Mouse (Mus musculus) thymus, postnatal 4 days (tissue): ENCODE results near the gene Abcb5.
"Not testable (repeated sequence)": the region's sequence is repeated elsewhere in the genome, so short reads cannot be mapped to it uniquely, and the experiment has no call there.

Experiments used
- DNase-seq: peaks from one replicate; pipeline ENCODE4 v3.0.0; 2021

Abcb5 gene

DNA sequence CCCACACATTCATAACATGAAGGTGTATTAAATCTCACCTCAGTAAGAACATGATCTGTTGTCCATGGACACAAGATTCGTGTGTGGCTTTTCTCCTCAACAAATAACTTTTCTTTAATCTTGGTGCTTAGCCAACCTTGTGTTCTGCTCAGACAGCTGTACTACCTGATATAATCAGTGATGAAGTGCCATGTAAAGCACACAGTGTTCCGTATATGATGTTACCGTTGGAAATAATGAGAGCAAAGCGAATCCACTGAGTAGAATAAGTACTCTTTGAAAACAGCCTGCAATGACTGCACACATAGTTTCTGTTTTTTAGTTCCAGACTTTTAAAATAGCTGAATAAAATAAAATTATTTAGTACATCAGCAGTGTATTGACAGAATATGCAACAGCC, at the start of gene Abcb5:
Gene Abcb5, minus strand, starts transcription at position 101 of the 400 bp plus-strand sequence.
- no peak for DNase-seq

DNA sequence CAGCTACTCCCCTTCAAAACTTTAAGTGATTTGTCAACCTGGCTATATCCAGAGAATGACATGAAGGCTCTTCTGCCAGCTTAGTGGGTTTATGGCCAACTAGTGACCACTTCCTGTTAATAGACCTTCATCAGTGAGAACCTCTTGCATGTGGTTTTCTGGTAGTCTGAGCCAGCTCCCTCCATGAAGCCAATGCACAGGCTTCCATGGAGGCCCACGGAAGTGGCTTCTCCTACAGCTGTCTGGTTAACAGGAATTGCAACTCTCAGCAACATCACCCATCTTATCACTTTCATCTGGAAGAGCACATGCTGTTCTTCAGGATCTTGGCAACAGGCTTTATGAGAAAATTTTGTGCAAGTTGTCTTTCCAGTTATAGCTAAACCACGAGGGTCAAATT, 33.0 kb upstream of the Abcb5 start:
- DNase-seq: no peak

DNA sequence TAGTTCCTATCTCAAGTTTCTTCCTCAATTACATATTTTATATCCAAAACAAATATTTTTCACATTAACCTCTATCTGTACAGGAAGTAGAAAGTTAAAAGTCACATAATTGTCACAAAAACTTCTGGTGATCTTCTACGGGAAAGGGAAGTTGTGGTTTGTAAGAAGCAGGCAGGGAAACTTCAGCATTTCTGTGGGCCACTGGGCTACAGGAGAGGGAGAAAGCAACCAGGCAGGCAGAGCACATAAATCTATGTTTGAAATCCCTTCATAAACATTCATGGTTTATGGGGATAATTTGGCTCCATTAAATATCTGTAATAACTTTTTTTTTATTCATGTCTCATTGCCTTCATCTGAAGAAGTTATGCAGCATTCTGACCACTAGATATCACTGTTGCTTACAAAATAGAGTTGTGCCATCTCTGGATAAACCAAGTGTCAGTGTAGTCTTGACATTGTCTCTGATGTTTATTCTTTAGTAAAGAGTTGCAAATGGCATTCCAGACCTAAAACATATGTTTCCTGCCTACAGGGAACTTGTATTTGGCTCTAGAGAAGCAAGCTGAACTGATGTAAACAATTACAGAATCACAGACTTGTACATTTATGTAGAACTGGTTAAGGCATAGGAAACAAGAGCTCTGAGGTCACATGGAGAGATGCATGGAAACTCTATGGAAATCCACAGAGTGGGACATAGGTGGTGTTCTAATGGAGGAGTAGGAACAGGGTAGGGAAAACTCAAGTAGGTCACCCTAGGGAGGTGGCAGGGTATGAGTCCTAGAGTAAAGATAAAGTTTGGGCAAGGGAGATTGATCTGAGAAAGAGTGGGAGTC, 28.3 kb upstream of the Abcb5 start:
- DNase-seq: no peak

DNA sequence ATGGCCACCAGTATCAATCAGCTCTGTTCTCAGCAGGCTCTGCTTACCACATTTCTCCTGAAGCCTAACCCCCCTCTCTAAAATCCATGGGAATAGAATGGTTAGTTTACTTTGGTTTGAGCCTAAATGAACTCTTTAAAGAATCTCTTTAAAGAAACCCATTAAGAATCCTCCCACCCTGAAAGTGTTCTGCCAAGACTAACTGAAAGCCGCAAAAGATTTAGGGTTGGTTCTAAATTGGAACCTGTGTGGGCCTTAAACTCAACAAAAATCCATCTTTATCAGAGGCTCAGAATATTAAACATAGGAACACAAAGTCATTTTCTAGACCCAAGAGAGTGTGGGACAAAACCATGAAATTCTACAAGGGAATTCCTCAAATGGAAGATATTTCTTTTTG, 18.6 kb upstream of the Abcb5 start:
- no peak for DNase-seq

DNA sequence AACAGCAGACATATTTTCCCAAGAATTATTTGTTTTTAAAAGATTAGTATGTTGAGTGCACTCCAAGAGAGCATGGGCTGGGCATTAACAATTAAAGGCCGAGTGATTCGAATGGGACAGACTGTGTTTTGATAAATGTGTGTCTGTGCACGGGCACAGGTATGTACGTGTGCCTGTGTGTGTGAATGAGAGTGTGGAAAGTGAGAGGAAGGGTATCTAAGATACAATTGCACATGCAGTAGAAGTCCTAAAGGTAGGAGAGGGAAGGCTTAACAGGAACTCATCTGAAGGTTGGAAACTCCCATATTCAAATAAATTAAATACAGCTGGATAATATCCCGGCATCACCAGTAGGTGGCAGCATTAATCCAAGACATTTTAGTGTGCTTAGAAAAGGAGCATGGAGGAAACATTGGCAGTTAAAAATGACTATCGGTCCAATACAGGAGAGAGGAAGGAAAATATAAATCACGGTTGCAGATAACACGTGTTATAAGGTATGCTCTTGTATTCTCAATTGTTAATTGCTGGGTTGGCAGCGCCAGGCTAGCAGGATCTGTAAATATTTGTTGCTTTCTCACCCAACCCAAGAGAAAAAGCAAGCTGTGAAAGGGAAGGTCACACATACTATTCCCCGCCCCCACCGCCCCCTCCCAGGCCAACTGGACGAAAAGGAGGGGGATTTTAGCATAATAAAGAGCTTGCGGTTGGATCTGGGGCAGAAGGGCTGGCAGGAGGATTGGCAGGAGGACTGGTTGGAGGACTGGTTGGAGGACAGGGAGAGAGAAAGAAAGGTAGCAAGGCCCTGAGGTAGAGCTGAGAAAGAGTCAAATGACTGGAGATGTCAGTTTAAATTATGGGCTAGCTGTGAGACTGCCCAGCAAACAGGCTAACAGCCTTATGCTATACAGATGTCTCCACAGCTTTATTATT, 35.6 kb downstream of the Abcb5 start:
- peak; percentile 69 for DNase-seq

DNA sequence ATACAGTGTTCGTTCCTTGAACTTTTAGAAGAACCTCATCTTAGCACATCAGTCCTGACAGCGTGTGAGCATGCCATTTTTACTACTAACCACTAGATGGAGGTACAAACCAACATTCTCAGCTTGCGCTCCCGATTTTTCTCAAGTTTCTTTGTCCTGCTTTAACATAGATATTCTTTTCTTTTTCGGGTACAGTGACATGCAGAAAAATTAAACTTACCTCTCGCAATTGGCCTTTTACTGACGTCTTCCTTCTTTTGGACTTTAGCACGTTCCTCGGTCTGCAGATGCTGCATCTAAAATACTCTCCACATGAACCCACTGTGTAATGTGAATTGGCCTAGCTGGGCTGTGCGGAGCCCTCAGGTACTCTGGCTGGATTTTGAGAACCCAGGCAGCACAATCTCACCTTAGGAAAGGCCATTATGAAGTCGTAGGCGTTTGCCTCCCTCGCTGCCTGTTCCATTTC, 39.4 kb downstream of the Abcb5 start:
- peak; percentile 8 for DNase-seq

DNA sequence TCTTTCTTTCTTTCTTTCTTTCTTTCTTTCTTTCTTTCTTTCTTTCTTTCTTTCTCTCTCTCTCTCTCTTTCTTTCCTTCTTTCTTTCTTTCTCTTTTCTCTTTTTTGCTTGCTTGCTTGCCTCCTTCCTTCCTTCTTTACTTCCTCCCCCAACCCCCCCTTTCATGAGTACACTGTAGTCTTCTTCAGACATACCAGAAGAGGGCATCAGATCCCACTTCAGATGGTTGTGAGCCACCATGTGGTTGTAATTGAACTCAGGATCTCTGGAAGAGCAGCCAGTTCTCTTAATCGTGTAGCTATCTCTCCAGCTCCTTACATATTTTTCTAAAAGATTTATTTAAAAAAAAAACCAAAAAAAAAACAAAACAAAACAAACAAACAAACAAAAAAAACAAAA, 42.3 kb downstream of the Abcb5 start:
- not testable (repeated sequence) for DNase-seq

DNA sequence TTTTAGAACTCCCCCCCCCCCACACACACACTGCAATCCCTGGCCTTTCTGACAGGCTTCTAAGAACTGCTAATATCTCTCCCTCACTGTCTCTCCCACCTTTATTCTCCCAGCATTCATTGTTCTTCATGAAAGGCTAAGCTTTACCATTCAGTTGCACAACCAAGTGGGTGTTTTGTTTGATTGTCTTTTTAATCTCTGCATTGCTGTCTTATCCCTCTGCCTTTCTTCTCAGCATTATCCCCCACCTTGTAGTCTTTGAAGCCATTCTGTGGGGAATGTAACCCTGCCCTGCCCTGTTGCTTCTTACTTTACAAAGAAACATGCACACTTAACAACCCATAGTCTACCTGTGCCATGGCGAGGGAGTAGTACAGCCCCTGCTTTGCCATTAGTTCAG, 48.5 kb downstream of the Abcb5 start:
- DNase-seq: no peak

DNA sequence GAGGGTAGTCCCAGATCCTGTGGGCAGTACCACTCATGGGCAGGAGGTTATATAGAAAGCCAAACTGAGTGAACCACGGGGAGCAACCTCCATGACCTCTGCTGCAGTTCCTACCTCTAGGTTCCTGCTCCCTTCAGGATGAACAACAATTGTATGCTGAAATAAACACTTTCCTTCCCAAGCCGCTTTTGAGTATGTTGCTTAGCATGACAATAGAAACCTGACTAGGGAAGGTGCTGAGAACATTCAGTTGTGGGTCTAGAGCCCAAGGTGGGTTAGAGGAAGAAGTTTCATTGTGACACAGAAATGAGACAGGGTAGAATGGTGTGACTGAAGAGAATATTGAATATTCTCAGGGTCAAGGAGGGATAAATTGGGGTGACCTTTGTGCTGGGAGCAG, 55.9 kb downstream of the Abcb5 start:
- no peak for DNase-seq

DNA sequence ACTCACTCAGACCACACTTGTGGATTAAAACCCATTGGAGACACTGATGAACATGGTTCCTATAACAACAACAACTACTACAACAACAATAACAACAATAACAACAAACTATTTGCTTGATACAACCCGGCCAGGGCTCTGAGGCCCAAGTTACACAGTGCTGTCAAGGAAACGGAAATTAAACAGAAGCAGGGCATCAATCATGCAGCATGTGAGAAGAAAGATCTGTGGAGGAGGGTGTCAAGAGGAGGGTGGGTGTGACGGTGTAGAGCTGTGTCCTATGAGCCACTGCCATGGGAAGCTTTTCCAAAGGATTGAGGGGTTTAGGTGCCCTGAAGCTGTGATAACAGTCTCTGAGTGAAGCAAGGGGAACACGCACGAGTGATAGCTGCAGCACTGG, 64.0 kb downstream of the Abcb5 start:
- no peak for DNase-seq

DNA sequence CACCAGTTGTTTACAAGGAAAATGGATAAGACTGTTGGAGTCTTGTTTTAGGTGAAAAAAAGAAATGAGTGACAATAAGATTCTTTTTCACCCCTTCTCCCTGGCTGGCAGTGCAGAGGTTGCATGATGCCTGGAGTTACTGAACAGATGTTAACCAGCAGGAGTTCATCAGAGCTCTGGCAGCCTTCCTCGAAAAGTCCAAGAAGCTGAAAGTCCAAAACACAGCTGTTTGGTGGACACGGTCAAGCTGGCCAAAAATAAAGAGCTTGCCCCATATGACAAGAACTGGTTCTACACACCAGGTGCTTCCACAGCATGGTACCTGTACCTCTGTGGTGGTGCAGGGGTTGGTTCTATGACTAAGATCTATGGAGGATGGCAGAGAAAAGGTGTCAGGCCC, 78.3 kb downstream of the Abcb5 start:
- DNase-seq: no peak

DNA sequence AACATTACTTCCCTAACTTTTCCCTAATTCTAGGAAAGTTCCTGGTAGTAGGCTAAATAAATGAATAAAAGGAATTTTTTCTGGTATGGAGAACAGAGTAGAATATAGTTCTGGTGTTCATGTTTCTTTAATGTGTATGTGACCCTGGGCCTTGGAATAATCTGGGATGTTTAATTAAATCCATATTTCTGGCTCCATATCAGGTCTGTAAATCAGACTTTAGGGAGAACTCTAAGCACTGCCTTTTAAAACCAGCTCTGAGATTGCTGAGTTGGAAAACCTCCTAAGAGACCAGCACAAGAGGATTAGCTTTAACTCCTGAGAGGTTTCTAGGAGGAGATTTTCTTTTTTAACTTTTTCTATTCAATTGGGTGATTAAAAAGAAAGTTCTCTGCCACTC, 83.4 kb downstream of the Abcb5 start:
- DNase-seq: no peak

DNA sequence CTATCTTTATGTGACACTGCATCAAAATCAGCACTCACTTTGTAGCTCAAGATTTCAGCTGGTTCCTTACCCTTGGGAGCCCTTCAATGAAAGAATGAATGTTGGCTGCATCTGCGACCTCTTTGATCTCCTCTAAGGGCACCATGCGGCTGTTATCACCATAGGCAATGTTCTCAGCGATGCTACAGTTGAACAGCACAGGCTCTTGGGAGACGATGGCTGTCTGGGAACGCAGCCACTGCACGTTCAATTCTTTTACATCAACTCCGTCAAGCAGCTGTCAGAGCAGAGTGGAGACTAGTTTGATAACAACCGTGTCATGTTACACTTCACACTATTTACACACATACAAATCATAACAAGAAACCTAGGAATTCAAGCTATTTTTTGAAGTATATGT, 93.5 kb downstream of the Abcb5 start:
- DNase-seq: no peak

DNA sequence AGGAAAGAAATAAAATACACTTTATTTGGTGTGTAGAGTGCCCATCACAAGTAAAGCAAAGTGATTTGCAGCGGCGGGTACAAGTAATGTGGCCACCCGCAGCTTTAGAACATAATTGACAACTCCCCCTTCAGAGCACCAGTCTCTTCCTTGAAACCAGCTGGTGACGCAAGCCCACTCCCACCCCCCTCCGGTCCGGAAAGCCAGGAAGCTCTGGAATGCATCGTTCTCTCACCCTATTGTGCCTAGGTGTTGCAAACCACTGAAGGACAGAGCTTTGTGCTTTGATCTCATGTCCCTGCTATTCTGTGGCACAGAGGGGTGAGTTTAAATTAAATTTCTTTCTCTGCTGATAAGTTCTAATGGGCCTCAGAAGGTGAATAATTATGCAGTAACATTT, 110.1 kb downstream of the Abcb5 start:
- no peak for DNase-seq

DNA sequence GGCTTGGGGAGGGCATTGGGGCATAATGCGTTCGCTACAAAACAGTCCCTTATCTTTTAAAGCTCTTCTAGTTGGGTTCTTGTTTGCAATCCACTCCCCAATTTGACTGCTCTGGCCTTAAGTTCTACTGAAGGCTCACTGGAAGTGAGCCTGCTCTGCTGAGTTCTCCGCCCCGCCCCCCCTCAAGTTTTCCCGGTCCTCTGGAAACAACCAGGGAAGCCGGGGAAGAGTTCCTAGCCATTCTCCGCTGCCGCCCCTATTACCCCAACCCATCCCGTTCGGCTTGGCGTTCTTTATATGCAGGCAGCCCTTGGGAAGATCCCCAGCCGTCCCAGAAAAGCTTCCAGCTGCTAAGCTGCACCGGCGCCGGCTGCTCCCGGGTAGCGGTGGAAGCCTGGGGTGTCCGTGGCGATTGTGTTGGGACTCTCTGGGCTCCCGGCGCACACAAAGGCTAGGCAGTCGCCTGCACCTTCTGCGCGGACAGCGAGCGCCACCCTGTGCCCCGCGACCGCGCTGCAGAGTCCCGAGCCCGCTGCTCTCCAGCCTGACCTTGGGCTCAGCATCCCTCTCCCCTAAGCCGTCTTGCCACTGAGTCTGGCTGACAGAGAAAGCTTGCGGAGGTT, 111.3 kb downstream of the Abcb5 start:
- peak; percentile 68 for DNase-seq

DNA sequence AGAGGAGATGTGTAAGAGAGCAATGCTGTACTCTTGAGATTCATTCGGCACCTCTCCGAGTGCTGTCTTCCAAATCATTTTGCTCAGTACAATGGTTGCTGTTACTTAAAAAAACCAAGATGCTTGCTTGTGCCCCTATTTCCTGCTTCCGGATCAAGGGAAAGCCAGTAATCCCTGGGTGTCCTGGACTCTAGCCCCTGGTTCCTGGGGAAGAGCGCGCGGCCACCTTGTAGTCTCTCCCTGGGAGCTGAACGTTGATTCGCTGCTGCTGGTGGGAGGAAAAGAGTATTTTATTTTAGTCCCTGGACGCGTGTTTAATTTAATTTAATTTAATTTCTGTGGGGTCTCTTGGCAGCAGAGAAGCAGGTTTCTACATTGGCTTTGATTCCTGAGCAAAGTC, 111.8 kb downstream of the Abcb5 start:
- DNase-seq: no peak

DNA sequence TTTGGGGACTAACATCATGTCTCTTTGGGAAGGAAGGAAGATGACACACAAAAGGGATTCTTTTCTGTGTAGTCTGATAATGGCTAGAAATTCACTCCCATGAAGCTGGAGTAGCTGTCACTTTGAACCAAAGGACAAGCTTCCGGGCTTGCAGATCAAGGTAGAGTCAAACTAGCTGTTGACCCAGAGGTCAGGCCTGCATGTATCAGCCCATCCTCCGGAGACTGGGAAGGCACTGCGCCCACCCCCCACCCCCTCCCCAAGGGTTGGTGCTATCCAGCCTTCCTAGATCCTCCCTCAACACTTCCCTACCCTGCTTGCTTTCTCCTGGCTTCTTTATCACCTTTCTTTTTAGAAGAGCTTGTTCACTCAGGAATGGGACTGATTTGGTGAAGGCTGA, 112.9 kb downstream of the Abcb5 start:
- no peak for DNase-seq

DNA sequence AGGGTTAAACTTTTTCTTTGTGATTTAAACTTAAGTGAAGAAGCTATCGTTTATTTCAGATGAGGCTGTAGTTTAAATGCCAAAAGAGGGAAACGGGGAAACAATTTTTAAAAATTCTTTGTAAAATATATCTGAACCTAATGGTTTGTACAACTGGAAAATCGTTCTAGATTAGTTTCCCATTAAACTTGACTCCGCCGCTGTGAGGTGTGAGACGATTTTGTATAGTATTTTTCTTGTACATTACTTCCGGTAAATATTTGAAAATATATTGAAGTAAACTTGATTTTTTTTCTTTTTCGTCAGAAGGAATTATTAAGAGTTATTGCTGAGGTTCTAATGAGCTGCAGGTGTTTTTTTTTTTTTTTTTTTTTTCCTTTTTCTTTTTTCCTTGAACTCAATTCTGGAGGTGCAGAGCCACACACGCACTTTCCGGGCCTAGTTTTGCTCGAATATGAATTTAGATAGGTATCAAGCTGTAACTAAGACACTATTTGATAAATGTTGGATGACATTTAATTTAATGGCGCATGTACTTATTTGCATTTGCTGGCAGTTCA, 115.3 kb downstream of the Abcb5 start:
- no peak for DNase-seq

DNA sequence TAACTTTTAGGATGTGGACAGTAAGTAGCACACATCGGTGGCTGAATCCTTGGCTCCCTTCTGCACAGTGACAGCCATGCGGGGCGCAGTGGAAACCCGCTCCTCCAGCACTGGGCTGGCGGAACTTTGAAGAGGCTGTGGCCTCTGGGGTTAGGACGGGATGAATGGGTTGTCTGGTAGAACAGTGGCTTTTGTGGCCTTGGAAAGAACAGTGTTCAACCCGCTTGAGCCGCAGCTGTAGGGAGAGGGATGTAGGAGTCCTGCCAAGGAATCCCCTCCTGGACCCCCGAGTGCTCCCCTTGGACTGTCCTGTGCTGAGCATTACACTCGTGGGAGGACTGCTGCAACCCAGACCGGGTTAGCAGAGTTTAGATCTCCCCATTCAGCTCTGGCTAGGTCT, 116.2 kb downstream of the Abcb5 start:
- no peak for DNase-seq

DNA sequence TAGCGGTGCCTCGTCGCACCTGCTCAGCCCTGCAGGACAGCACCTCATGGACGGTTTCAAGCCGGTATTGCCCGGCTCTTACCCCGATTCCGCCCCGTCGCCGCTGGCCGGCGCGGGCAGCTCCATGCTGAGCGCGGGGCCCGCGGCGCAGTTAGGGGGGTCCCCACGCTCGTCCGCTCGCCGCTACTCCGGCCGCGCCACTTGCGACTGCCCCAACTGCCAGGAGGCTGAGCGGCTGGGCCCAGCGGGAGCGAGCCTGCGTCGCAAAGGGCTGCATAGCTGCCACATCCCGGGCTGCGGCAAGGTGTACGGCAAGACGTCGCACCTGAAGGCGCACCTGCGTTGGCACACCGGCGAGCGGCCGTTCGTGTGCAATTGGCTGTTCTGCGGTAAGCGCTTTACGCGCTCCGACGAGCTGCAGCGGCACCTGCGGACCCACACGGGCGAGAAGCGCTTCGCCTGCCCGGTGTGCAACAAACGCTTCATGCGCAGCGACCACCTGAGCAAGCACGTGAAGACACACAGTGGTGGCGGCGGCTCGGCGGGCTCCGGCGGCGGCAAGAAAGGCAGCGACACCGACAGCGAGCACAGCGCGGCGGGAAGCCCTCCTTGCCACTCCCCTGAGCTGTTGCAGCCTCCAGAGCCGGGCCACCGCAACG, 116.9 kb downstream of the Abcb5 start:
- peak; percentile 32 for DNase-seq

DNA sequence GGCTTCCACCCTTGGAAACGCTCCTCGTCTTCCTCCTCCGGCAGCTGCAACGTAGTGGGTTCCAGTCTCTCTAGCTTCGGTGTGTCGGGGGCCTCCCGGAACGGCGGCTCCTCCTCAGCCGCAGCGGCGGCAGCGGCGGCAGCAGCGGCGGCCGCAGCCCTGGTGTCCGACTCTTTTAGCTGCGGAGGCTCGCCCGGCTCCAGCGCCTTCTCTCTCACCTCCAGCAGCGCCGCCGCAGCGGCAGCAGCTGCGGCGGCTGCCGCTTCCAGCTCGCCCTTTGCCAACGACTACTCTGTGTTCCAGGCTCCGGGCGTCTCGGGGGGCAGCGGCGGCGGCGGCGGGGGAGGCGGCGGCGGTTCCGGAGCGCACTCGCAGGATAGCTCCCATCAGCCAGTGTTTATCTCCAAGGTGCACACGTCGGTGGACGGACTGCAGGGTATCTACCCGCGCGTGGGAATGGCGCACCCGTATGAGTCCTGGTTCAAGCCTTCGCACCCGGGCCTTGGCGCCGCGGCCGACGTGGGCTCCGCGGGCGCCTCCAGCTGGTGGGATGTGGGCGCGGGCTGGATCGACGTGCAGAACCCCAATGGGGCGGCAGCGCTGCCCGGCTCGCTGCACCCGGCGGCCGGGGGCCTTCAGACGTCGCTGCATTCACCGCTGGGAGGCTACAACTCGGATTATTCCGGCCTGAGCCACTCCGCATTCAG, 117.6 kb downstream of the Abcb5 start:
- DNase-seq: peak; percentile 21
